Mouse (Mus musculus) thymus, adult 2 months (tissue): ENCODE measurements around the gene Hoxa4.

Experiments
- CTCF ChIP-seq: fragments of 200-500 bp; IDR thresholded peaks from 2 replicates; pipeline ENCODE4 v1.5.1; 2012; ENCODE audit warnings: mild to moderate bottlenecking, control low read depth, low read length, moderate library complexity, borderline replicate concordance; ENCODE audit not compliant: control insufficient read depth, poor library complexity, insufficient read depth; ENCODE audit errors: extremely low read depth
- POLR2A ChIP-seq: fragments of 200-500 bp; IDR thresholded peaks from 2 replicates; pipeline ENCODE4 v1.6.1; 2012; ENCODE audit warnings: mild to moderate bottlenecking, low read length, control low read depth, moderate library complexity; ENCODE audit not compliant: control insufficient read depth, poor library complexity, insufficient read depth; ENCODE audit errors: extremely low read depth

DNA sequence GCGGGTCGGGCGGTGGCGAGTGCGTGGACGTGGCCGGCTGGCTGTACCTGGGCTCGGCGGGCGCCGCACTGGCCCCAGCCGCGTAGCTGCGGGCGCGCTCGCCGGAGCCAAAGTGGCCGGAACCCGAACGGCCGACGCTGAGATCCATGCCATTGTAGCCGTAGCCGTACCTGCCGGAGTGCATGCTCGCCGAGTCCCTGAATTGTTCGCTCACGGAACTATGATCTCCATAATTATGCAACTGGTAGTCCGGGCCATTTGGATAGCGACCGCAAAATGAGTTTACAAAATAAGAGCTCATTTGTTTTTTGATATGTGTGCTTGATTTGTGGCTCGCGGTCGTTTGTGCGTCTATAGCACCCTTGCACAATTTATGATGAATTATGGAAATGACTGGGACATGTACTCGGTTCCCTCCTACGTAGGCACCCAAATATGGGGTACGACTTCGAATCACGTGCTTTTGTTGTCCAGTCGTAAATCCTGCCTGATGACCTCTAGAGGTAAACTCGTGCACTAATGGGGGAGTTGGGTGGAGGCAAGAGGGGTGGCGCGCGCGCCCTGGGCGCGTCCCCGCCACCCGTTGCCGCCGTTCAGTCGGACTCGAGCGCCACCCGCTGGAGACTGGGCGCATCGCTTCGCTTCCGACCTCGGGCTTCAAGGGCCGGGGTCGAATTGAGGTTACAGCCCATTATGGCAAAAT lies 12.6 kb upstream of the Hoxa4 start, which contains the start of gene Hoxa5:
- no peak for TF ChIP-seq POLR2A
- TF ChIP-seq CTCF: no peak
